Mouse (Mus musculus): Measurements from ENCODE around the gene Fnbp1.

Fnbp1 gene

DNA sequence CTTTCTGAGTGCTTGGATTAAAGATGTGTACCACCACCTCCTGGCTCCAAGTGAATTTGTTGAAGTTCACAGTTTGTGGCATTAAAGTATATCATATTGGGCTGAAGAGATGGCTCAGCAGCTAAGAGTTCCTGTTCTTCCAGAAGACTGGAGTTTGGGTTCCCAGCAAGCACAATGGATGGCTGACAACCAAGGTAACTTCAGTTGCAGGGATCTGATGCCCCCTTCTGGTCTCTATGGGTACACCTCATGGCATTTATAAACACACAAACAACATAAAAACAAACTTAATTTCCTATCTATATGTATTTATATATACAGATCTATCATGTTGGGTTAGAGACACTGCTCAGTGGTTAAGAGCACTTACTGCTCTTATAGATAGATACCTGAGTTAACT, 9.0 kb upstream of the Fnbp1 start:
- no peak for ATAC-seq (ENCODE audit: low TSS enrichment)

DNA sequence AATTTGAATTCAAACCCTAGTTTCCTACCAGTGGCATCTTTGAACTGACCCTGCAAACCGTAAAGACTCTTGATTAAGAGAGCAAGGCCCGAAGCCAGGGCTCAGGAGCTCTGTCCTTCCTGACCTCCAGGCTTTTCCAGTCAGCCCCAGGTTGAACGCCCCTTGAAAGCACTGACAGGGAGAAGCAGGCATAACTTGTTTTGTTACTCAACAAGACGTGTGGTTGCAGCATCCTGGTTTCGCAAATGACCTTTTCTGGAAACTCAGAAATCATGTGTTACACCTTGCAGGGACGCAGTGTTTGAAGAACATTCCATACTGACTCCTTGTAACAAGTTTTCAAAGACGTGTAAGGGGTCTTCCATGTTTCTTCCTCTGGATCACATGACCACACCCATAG, 5.2 kb upstream of the Fnbp1 start:
- no peak for ATAC-seq (ENCODE audit: low TSS enrichment)

DNA sequence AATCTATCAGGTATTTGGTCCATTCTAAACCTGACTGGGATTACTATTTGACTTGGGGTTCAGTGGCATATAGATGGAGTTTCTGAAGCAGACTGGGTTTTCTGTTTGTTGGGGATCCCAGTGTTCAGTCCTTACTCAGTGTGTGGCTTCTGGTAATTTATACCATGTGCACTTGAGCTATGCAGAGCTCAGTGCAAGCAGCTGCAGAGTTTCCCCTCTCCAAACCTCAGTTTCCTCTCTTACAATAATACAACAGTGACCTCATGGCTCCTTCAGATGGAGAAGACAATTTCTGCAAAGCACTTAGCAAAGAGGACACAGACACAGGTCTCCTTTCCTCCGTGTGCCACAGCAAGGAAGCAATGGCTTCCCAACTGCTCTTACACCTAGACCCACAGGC, 3.1 kb upstream of the Fnbp1 start:
- no peak for ATAC-seq (ENCODE audit: low TSS enrichment)

DNA sequence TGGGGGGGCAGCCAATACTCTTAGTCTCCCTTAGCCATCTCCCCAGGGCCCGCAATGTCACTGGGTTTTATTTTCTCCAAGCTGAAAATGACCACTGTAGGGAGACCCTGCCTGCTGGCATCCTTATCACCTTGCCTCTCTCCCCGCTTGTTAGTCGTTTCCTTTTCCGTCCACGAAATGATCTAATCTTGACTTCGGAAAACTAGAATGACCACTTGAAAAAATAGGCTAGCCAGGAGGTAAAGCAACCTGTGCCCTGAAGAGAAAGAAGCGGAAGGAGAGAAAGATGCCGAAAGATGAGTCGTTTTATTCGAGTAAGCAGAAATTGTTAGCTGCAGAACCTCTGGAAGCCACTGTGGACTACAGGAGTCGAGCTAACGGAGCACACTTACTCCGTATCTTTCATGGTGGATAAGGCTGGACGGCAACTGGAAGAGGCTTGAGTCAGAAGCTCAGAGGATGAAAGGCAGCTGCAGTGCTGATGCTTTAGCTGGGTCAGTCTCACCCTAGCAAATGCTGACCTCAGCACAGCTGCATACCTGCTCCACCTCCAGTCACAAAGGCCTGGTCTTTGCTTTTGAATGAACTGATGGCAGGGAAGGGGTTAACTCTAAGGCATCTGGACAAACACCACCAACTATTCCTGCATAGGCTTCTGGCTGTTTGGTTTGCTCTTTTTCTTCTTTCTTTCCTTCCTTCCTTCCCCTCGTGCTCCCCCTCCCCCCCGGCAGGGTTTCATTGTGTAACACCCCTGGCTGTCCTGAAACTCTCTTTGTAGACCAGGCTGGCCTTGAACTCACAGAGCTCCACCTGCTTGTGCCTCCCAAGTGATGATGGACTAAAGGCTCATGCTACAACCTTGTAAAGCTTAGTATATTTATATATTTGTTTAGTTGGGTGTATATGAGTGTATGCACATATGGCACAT, 2.2 kb upstream of the Fnbp1 start:
- no peak for ATAC-seq (ENCODE audit: low TSS enrichment)

DNA sequence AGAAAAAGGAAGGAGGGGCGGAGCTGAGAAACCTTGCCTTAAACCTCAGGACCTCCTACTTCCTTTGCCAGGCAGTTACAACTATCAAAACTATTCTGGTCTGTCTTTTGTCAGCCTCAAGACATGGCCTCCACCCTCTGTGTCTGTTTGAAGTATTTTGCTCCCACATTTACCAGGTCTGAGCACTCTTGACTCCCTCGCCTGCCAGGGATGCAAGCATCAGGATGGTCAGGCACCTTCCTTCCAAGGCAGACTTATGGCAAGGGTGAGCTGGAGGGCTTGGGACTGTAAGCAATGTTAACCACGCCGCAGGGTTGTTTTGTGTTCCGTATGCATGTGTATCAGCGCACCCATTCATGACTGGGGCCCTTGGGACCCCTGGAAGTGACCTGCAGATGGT, 1.5 kb upstream of the Fnbp1 start:
- no peak for ATAC-seq (ENCODE audit: low TSS enrichment)

DNA sequence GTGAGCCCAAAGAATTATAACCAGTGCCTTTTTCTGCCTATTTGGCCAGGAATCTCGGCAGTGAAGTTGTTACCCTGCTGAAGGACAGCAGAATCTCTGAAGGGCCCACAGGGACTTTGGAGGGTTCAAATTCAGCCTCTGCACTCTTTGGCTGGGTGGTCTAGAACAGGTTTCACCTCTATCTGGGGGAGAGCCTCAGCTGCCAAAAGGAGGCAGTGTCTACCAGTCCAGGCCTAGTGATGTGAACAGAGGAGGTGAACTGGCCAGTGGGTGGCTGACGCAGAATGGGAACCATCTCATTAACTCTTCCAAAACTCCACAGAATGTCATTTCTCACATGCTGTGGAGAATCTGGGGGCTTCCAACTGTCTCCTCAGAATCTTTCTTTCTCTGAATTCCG, 697 bp upstream of the Fnbp1 start:
- peak; percentile 25 for ATAC-seq (ENCODE audit: low TSS enrichment)

DNA sequence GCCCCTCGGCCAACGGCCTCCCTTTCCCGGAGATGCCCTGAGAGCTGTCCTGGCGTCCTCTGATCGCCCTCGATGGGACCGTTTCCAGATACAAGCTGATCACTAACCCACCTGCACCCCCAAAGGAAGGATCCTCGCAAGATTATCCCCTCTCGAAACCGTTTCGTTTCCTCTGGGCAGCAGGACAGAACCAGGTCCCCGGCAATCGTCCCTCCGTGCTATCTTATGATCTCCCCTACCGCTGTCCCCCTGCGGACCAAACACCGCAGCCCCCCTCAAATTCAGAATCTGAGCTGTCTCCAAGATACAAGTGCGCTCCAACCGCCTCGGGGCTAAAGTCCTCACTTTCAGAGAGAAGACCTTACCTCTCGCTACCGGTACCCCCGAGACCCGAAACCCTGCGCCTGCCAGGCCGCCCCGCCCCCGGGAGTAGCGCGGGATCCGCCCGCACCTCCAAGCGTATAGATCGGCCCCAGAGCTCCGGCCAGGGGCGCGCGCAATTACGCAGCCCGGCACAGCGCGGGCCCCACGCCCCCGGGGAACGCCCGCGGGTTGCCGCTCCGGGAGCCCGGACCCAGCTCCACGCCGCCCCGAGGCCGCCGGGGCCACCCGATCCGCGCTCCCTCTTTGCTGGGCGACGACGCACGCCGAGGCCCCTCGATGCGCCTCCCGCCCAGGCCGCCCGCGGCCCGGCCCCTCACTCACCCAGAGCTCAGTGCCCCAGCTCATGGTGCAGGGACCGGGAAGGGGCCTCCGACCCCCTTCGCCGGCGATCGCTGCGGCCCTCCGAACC, 538 bp downstream of the Fnbp1 start:
- peak; percentile 17 for ATAC-seq (ENCODE audit: low TSS enrichment)

DNA sequence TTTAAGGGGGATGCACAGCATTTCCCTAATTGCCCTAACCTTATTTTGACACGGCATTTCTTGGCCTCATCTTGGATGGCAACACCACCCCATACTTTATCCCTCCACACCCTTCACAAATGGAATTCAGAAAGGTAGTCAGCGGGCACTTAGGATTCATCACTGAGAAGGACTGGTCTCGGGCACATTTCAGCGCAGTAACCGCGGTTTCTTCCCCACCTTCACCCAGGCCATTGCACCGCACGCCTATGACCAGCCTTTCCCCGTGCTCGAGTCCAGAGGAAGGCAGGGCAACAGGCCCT, 1.1 kb downstream of the Fnbp1 start:
- no peak for ATAC-seq (ENCODE audit: low TSS enrichment)

DNA sequence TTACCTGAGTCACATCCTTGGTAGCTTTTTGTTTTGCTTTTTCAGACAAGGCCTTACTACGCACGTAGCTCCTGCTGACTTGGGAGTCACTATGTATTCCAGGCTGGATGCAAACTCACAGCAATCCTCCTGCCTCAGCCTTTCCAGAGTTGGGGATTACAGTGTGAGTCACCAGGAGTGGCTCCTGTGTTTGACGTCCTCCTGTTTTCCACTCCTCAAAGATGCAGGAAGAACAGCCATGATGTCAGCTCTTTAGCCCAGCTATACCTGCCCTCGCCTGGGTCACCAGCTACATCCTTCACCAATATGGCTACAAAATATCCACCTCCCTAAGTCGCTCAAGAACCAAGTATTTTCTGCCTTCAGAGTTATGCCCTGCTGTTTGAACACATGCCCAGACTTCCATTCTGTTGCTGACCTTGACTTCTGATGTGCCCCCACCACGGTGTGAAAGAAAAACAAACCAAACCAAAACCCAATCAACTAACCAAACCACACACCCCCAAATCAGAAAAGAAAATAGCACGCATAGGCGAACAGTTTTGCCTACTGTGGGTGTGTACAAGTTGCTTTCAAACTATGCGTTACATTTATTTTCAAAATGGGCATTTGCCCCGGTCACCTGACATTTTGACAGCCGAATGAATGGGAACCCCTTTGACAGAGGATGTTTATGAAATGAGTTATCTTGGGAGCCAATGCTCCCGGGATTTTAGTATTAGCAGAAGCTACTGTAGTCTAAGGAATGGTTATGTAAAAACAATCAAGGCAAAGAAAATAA, 1.6 kb downstream of the Fnbp1 start:
- ATAC-seq (ENCODE audit: low TSS enrichment): no peak

DNA sequence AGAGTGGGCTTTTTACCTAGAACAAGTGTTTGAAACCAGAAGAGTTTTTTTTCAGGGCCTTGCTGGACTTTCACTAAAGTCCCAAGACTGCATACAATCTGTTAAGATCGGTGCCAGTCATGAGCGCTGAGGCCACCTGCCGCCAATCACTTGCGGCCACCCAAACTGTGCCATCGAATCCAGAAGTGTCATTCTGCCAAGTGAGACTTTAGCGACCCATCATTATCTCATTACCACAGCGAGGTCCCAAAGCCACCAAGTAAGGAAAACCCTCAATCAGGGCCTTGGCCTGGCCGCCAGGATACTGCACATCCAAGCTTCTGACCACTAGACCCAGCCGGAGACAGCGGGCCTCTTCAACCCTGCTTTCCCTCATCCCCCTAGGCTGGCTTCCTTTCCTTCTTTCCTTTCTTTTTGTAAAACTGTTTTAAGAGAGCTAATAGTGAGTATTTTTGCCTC, 2.6 kb downstream of the Fnbp1 start:
- no peak for ATAC-seq (ENCODE audit: low TSS enrichment)

DNA sequence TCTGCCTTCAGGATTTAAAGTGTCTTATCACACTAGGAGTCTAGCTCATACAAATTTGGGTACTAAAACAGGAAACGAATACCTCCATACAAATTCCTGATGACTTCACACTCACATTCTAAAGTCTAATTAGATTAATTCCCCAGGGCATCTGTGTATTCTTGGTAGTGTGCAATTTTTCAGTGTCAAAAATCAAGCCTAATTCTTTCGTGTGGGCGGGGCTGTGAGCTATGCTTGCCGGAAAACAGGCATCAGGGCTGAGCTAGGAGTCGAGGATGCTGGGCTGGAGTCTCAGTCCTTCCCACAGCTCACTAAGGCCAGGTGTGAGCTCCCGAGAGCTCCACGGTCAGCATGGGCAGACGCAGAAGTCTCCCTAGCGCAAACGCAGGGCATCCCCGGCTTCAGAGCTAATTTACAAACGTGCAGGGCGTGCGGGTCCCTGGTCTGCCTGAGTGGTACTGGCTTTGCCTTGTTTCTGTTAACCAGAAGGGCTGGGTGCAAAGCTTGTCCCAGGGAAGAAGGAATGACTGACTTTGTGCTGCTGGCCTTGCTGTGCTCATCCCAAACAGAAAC, 4.7 kb downstream of the Fnbp1 start:
- ATAC-seq (ENCODE audit: low TSS enrichment): no peak

DNA sequence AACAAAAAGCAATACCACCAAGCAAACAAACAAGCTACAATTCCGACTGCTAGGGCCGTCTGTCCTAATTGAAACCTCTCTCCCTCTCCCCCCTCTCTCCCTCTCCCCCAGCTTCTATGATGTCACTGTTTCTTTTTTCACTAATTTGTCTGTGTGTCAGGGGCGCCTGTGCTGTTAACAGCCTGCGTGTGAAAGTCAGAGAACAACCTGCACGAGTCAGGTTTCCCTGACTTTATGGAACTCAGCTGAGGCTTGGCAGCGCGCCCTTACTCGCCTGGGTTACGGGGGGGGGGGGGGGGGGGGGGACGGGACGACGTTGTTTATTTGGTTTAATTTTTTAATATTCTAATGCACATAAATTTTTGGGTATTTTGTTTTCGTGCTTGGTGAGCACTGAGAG, 5.5 kb downstream of the Fnbp1 start:
- no peak for ATAC-seq (ENCODE audit: low TSS enrichment)

DNA sequence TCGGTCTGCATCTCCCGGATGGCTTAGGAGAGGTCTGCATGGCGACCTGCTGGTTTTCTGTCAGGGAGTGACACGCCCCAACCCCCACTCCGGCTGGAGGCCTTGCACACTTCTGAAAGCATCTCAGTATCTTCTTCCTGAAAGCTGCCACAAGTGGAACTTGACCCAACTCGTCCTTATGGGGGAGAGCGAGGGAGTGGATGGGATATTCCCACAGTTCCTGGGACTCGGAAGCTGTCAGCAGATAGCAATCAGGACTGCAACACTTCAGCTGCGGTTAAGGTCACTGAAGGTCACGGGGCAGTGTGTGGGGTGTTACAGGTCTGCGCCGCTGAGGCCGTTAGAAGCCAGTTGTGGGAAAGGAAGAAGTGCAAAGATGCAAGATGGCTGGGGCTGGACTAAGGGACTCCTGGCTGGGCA, 6.3 kb downstream of the Fnbp1 start:
- ATAC-seq (ENCODE audit: low TSS enrichment): no peak

DNA sequence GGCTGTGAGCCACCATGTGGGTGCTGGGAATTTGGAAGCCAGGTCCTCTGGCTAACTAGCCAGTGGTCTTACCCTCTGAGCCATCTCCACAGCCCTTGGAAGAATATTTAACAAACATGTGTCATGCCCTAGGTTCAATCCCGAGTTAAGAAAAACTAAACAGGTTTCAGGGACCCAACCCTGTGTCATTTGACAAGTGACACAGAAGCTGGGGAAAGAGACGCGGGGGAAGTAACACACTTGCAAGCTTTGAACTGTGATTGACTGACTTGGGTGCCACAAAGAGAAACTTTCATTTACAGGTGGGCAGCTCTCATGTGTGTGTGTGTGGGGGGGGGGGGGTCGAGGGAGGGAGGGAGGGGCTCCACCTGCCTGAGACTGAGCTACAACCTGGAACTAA, 7.8 kb downstream of the Fnbp1 start:
- no peak for ATAC-seq (ENCODE audit: low TSS enrichment)

DNA sequence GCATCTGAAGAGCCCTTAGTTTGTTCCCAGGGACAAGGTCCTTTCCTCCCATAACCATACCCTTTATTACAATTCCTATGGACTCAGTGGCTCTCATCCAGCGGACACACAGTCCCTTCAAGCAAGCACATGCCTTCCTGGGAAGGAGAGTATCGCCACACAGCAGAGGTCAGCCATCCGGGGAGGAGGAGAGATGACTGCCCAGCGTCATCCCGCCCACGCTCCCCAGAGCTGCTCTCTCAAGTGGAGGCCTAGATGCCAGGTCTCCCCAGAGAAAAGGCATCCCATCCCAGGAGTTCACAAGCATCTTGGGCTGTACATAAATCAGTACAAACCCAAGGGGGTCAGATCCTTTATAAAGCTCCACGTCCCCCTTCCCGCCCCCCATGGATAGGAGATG, 9.1 kb downstream of the Fnbp1 start:
- no peak for ATAC-seq (ENCODE audit: low TSS enrichment)

DNA sequence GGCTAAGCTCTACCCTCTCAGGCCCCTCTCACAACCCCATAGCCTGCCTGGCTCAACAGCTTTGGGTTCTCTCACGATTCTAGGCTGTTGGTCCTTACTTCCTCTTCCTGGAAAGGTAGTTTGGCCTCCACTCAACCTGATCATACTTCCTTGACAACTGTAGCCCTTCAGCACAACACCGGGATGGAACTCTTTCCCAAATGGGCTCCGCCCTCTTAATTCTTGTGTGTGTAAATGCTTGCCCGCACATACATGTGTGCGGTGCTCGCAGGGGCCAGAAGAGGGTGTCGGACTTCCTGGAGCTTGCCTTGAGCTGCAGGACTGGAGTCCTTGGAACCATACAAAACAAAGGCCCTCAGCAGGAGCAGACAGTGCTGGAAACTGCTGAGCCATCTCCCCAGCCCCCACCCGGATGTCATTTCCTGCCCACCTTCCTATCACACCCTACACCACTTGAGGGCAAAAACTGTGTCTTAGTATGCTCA, 11.0 kb downstream of the Fnbp1 start:
- no peak for ATAC-seq (ENCODE audit: low TSS enrichment)

DNA sequence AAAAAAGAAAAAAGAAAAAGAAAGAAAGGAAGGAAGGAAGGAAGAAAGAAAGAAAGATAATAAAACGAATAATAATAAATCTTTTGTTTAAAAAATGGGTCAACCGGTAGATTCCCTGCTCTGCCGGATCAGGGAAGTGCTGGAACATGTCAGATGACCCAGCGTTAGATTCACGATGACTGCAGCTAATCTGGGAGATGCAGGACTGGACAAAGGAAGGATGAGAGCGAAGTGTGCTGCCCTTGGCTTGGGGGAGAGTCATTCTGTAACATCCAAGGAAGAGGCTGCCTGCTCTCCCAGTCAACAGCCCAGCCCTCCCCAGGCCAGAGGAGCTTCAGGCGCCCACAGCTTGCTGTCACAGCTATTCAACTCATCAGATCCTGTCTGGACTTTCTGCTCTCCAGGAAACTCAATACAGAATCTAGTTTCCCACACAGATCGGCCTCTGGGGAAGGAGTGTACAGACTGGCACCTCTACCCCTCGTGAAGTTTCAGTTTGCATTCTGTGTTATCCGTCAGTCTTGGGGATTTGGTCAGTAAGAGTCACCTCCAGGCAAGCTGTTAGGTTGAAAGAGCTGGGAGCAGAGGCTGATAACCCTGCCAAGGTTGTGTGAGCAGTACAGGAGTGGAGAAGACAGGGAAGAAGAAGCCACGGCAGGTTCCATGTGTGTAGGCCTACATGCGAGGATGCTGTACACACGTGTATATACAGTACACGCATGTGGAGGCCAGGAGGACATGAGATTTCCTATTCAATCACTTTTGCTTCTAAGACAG, 11.9 kb downstream of the Fnbp1 start:
- no peak for ATAC-seq (ENCODE audit: low TSS enrichment)

DNA sequence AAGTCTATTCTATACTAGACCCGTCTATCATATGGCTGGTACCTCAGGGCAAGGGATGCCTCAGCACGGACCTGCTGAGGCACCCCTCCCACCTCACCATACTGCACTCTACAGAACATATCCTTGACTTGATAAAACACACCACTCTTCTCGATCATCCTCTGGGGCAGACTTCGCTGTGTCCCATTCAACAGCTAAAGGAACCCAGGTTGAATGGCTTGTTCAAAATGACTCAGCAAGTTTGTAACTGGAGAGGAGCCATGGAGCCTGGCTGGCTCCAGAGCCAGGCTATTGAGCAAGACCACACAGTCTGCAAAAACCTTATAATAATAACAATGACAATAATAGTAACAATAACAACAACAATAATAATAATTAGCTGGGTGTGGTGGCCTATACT, 13.9 kb downstream of the Fnbp1 start:
- ATAC-seq (ENCODE audit: low TSS enrichment): no peak

DNA sequence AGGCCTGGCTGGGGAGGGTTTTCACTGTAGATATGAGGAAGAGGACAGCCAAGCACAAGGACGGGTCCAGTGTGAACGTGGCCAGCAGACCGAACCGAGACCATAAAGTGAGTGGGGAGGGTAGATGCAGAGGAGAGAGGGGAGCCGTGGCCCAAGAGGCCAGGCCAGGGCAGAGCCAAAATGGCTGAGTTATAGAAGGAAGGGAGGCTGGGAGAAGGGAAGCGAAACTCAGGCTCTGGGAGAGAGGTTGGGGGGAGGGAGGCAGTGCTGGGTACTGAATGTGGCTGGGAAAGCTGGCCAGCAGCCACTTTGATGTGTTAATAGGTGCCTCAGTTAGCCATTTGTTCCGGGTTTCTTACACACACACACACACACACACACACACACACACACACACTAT, 14.6 kb downstream of the Fnbp1 start:
- ATAC-seq (ENCODE audit: low TSS enrichment): no peak

DNA sequence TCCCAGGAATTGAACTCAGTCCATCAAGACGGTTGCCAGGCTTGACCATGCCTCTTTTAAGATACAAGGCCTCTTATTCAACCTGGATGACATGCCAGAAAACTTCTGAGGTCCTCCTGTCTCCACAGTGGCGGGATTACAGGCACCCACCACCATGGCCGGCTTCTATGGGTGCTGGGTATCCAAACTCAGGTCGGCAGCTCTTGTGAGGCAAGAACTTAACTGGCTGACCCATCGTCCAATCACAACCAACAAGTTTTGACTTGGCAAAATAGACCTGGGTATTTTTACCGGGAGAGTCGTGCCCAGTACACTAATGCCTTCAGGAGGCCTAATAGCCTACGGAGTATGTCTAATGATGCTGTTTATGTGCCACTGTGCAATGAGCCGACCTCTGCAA, 15.8 kb downstream of the Fnbp1 start:
- ATAC-seq (ENCODE audit: low TSS enrichment): no peak

DNA sequence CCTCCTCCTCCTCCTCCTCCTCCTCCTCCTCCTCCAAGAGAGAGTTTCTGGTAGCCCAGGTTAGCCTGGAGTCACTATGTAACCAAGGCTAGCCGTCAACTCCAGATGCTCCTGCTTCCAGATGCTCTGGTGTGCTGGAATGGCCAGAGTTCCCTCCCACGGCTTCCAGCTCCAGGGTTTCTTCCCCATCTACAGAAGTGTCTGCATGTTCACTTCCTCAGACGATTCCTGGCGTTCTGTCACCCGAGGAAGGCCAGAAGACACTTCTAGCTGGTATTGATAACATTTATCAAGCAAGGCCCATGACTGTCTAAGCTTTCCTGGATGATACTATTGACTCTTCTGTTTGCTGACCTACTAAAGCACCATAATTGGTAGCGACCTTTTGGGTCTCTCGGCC, 16.7 kb downstream of the Fnbp1 start:
- no peak for ATAC-seq (ENCODE audit: low TSS enrichment)

Data from frontal cortex, adult (tissue).